Mouse (Mus musculus) hindbrain, embryonic 12.5 days (tissue): ENCODE results near the gene D10Jhu81e. TPM values are rescaled to one million over a fixed set of nuclear protein-coding genes. Genes with fewer than 3 reads are reported as not detected.

ENCODE experiments used
- ATAC-seq: fragments of 200-750 bp; cut with Nextera tagmentation; 2 replicates; pipeline ENCODE4 v1.8.0; 2017; ENCODE audit warnings: moderate TSS enrichment; ENCODE audit not compliant: low FRiP score
- H3K27ac ChIP-seq: fragments of 300-500 bp; sonication (generic); 2 replicates; pipeline ENCODE4 v1.5.1; 2016; ENCODE audit warnings: mild to moderate bottlenecking
- H3K27me3 ChIP-seq: fragments of 300-500 bp; sonication (generic); 2 replicates; pipeline ENCODE4 v1.6.1; 2016; ENCODE audit warnings: mild to moderate bottlenecking
- H3K36me3 ChIP-seq: fragments of 300-500 bp; sonication (generic); 2 replicates; pipeline ENCODE4 v1.6.1; 2016; ENCODE audit warnings: mild to moderate bottlenecking
- H3K4me1 ChIP-seq: fragments of 300-500 bp; sonication (generic); 2 replicates; pipeline ENCODE4 v1.6.1; 2016
- H3K4me2 ChIP-seq: fragments of 300-500 bp; sonication (generic); replicated peaks from 2 replicates; pipeline ENCODE4 v1.6.1; 2016; ENCODE audit warnings: mild to moderate bottlenecking
- H3K4me3 ChIP-seq: fragments of 300-500 bp; sonication (generic); 2 replicates; pipeline ENCODE4 v1.5.1; 2016; ENCODE audit warnings: mild to moderate bottlenecking
- H3K9ac ChIP-seq: fragments of 300-500 bp; sonication (generic); 2 replicates; pipeline ENCODE4 v1.6.1; 2016; ENCODE audit warnings: mild to moderate bottlenecking, moderate library complexity
- H3K9me3 ChIP-seq: fragments of 300-500 bp; sonication (generic); replicated peaks from 2 replicates; pipeline ENCODE4 v1.6.1; 2016; ENCODE audit warnings: mild to moderate bottlenecking
- WGBS: fragments of 180-500 bp; shearing (Covaris S2); methylation state at CpG from one replicate; pipeline ENCODE4 v1.1.7; 2016; 5-methylcytosine and 5-hydroxymethylcytosine counted together
- polyA plus RNA-seq: library from polyadenylated mRNA; unstranded; fragments of >200 nt; fragmentation: Nextera tagmentation; extraction: Ambion mirVana; gene quantifications from 2 replicates; pipeline ENCODE4 v1.2.1, GENCODE M21; 2016

Gene D10Jhu81e
- polyA plus RNA-seq, 1 experiment from 2014 or later, result 24.4 TPM

DNA sequence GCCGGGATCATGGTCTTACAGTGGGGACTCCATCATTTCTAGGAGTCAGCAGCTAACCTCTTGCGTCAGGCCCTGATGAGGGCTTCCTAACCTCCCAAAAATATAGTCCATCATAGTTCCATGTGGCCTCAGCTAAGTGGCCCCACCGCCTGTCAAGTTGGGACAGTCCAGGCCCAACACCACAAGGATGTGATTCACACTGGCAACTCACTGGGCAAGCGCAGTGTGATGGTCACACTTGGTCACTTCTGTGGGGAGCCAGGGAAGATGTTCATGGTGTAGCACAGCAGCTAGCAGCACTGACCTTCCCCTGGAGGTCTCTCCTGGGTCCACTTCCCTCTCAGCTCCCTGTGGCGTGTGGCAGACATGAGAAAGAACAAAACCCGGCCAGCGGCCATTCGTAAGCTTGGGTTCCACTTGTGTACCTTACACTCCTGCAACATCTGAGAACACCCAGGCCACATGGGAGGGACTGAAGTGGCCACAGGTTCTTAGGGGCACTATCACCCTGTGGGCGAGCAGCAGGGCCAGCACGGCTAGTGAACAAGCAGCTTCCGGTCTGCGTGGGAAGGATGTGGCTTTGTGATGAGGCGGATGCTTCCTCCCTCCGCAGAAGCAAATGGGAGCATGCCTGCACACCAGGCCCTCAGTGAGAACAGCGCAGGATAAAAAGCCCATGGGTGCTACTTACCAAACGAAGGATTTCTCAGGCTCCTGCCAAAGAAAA lies 9.1 kb downstream of the D10Jhu81e start:
- 86% methylated on average over 16 of the region's 16 CpGs for WGBS
- Histone ChIP-seq H3K4me2 (no peak overlapping the region), H3K4me1 (peaks cover 8% of the 10 kb centered on the region), H3K36me3 (peaks cover 36% of the 10 kb centered on the region), H3K27ac (no peak overlapping the region), H3K9me3 (no peaks in the 10 kb centered on the region), H3K27me3 (no peaks in the 10 kb centered on the region), H3K9ac (no peak overlapping the region), H3K4me3 (no peak overlapping the region)
- peak; percentile 13; the same call in 1 of the 2 replicates for ATAC-seq

DNA sequence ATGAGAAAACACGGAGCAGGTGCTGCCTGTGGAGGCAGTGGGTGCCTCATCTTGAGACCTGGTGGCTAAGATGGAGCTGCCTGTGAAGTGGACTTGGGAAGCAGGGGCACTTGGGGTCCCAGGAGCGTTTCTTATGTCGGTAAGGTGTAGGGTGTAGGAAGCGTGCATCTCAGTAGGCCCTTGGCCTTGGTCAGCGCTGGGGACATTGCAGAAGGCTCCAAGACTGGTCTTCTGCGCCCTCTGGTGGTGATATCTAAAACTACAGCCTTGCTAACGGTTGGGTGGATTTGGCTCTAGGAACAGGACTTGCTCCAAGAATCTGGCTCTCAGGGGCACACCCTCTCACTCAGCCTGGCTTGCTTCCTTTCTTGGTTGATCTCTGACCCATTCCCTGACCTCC lies 9.7 kb downstream of the D10Jhu81e start:
- 2% methylated on average over 7 of the region's 7 CpGs for WGBS
- H3K27ac ChIP-seq, result no peak overlapping the region
- H3K4me2 ChIP-seq, result peak overlapping the region; percentile 32
- H3K9me3 ChIP-seq, result no peaks in the 10 kb centered on the region
- ATAC-seq, result peak; percentile 74
- H3K9ac ChIP-seq, result 0 out of 2 replicates have a peak overlapping the region, but pooled peaks have one; percentile 18
- H3K4me3 ChIP-seq, result no peak overlapping the region
- no peaks in the 10 kb centered on the region for H3K27me3 ChIP-seq
- peaks cover 8% of the 10 kb centered on the region for H3K4me1 ChIP-seq
- H3K36me3 ChIP-seq, result peaks cover 31% of the 10 kb centered on the region

DNA sequence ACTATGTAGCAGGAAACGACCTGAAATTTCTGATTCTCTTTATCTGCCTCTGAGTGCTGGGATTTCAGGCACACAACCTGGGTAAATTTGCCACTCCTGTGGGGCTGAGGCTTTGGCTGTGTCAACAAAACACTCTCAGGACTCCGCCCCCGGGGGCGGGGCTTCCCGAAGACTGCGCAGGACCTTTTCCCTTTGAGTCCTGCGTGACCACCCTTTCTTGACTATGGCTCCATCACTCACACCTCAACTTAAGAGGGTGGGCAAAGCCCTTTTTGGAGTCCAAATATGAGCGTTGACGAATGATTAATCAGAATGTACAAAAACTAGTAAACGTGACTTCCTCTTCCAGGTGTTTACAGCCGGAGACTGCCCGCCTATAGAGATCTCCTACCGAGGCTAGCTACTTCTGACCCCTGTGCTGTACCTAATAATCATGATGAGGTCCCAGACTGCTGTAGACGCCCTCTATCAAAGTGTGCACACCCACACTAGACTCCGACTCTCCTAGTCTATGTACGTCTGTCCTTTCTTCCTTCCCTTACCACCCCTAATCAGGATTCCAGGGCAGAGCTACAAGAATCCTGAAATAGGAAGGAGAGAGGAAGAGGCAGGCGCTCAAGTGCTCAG lies 10.2 kb downstream of the D10Jhu81e start:
- Histone ChIP-seq H3K4me3 (no peak overlapping the region), H3K36me3 (peaks cover 25% of the 10 kb centered on the region), H3K27me3 (no peaks in the 10 kb centered on the region), H3K4me2 (peak overlapping the region; percentile 32), H3K9ac (0 out of 2 replicates have a peak overlapping the region, but pooled peaks have one; percentile 18), H3K9me3 (no peaks in the 10 kb centered on the region), H3K4me1 (peaks cover 8% of the 10 kb centered on the region), H3K27ac (no peak overlapping the region)
- peak; percentile 44 for ATAC-seq
- WGBS, result 16% methylated on average over 17 of the region's 17 CpGs

DNA sequence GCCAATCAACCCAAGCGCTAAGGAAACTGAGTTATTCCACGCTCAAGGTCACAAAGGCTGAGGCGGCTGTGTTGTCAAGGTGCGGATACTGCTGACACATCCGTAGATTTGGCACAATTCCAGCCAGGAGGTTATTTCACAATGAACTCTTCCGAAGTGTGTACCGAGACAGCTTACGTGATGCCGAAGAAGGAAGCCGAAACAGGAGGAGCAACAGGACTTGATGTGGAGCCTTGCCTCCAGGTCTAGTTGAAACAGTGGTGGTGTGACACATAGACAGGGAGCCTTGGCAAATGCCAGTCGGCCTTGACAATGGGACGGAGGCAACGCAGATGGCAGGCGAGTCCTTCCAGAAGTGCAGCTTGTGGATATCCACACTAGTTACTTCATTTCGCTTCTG lies 11.5 kb downstream of the D10Jhu81e start:
- H3K4me2 ChIP-seq, result no peak overlapping the region
- H3K4me1 ChIP-seq, result peaks cover 8% of the 10 kb centered on the region
- no peak overlapping the region for H3K27ac ChIP-seq
- H3K9ac ChIP-seq, result no peak overlapping the region
- H3K27me3 ChIP-seq, result no peaks in the 10 kb centered on the region
- no peaks in the 10 kb centered on the region for H3K9me3 ChIP-seq
- no peak overlapping the region for H3K4me3 ChIP-seq
- WGBS, result 90% methylated on average over 15 of the region's 15 CpGs
- peaks cover 16% of the 10 kb centered on the region for H3K36me3 ChIP-seq
- ATAC-seq, result no peak

DNA sequence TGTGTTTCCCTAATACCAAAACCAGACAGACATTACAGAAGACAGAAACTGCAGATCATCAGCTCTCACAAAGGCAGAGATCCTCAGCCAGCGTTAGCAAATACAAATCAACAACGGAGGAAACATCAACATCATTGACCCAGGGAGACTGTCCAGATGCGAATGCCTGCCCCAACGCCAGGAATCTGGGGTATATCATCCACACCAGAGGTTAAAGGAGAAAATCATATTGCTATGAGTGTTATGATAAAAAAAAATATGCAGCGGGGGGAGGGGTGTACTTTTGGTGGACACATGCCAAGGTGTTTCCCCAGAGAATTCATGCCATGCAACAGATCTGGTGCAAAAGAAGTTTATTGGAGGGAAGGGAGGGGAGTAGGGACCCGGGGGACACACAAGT lies 12.7 kb downstream of the D10Jhu81e start:
- Histone ChIP-seq H3K4me1 (peaks cover 8% of the 10 kb centered on the region), H3K9me3 (no peaks in the 10 kb centered on the region), H3K27ac (no peak overlapping the region), H3K4me2 (no peak overlapping the region), H3K9ac (no peak overlapping the region), H3K36me3 (0 out of 2 replicates have a peak, but pooled peaks cover 5% of the 10 kb centered on the region), H3K27me3 (no peaks in the 10 kb centered on the region), H3K4me3 (no peak overlapping the region)
- 85% methylated on average over 6 of the region's 6 CpGs for WGBS
- no peak for ATAC-seq

DNA sequence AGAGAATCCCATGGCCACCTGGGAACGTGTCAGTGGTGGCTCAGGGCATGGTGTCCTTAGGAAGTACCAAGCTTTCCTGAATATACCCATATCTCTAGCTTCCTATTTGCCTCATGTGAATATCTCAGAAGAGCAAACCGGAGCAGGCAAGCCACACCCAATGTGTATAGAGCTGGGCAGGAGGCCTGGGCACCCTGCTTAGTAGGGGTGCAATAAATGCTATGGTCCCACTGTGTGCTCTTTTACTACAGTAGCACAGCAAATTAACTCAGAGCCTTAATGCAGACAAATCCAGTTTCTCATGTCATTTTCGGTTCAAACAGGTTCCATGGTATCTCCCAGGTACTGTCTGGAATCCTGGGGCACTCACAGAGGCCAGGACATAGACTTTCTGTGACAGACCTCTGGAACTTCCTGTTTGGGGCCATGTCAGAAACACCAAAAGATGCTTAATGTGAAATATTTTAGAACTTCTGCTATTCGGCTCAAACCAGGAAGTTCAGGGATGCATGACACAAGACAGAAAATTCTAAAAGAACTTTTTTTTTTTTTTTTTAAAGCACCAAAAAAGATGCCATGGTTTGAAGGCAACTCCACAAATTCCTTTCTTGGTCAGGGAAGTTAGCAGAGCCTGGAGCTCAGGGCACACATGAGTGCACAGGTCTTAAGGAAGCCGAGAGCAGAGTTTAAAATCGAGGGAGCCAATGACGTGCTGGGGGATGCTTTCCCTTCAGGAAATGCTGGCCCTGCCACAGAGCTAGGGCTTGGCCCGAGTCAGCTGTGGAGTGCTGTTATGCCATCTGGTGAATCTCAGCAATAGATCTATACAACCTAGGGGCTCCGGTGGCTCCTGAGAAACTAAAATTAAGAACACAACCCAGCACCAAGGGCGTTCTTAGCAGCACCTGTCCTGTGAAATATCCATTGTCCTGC lies 20.5 kb downstream of the D10Jhu81e start:
- Histone ChIP-seq H3K27ac (no peak overlapping the region), H3K4me3 (no peak overlapping the region), H3K4me2 (no peak overlapping the region), H3K4me1 (no peaks in the 10 kb centered on the region), H3K27me3 (no peaks in the 10 kb centered on the region; the same call in 1 of the 2 replicates), H3K9me3 (no peaks in the 10 kb centered on the region), H3K9ac (no peak overlapping the region), H3K36me3 (no peaks in the 10 kb centered on the region)
- 72% methylated on average over 10 of the region's 10 CpGs for WGBS
- no peak for ATAC-seq

DNA sequence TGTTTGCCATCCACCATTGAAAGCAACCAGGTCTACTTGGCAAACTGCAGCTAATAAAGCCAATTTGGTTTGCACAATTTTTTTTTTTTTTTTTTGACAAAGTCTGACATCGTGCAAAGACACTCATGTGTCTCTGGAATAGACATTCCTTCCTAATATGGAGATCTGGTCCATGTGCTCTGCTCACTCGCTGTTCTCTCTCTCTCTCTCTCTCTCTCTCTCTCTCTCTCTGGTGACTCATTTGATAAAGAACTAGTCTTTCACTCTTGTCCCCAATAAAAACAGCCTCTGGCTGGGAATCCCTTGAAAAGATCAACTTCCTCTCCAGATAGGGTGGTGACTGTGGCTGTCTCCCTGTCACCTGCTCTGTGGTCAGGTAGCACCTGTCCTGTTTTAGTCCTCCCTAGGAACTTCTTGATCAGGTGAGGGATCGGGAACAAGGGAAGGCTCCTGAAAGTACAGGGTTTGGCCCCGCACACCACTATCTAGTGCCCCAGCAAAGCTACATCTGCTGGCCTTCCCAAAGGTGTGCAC lies 21.6 kb downstream of the D10Jhu81e start:
- Histone ChIP-seq H3K36me3 (no peaks in the 10 kb centered on the region), H3K27ac (no peak overlapping the region), H3K27me3 (no peaks in the 10 kb centered on the region; the same call in 1 of the 2 replicates), H3K4me1 (no peaks in the 10 kb centered on the region), H3K9ac (no peak overlapping the region), H3K4me3 (no peak overlapping the region), H3K4me2 (no peak overlapping the region), H3K9me3 (no peaks in the 10 kb centered on the region)
- no peak for ATAC-seq
- 85% methylated on average over 4 of the region's 4 CpGs for WGBS

DNA sequence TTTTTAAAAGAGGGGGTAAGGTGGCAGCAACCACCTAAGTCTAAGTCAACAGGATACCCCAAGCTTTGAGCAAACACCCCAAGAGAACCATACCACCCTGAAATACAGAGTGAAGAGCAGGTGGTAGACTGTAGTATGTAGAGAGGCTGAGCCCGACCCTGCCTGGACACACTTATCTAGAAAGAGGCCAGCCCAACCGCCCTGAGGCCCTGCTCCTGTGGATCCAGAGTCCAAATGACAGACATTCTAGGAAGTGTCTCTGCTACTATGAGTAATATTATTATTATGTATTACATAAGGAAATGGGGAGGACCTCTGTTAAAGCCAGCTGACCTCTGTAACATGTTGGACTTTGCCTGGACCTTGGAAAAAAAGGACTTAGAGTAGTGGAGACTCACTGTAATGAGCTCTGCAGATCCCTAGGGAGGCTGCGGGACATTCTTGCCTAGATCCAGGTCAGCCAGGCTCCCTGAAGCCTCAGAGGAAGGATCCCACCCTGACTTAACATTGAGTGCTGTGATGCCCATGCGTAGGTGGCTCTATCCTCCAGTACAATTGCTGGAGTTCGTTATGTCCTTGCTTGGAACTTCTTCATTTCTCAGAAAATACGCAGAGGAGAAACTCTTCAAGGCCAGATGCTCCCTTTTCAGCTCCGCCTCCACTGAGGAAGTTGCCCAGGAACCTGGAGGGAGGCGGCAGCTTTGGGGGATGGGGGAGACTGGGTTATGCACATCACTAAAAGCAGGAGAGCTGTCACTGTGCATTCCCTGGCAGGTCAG lies 25.7 kb downstream of the D10Jhu81e start:
- H3K9ac ChIP-seq, result no peak overlapping the region
- H3K9me3 ChIP-seq, result no peaks in the 10 kb centered on the region
- ATAC-seq, result no peak
- no peak overlapping the region for H3K4me2 ChIP-seq
- no peaks in the 10 kb centered on the region for H3K36me3 ChIP-seq
- no peaks in the 10 kb centered on the region; the same call in 1 of the 2 replicates for H3K27me3 ChIP-seq
- H3K4me3 ChIP-seq, result no peak overlapping the region
- WGBS, result 63% methylated on average over 8 of the region's 8 CpGs
- H3K27ac ChIP-seq, result no peak overlapping the region
- no peaks in the 10 kb centered on the region for H3K4me1 ChIP-seq

DNA sequence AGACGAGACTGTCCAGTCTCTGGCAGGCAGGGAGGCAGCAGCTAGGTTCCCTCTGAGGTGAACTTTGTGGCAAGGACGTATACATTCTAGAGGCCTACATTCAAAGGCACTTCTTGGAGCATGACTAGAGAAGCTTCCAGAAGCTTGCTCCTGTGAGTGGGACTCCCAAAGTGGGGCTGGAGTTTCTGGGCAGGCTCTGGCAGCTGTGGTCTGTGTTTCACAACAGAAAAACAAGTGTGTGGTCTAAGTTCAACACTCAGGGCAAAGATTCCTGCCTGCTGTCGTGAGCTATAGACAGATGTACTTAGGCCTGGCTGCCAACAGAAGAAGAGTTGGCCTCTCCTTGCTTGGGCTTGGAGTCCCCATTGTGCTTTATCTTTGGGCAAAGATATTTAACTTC lies 28.7 kb downstream of the D10Jhu81e start:
- ATAC-seq, result no peak
- Histone ChIP-seq H3K4me1 (no peaks in the 10 kb centered on the region), H3K9me3 (no peaks in the 10 kb centered on the region), H3K27ac (no peak overlapping the region), H3K9ac (no peak overlapping the region), H3K36me3 (no peaks in the 10 kb centered on the region), H3K4me3 (no peak overlapping the region), H3K4me2 (no peak overlapping the region), H3K27me3 (no peaks in the 10 kb centered on the region)
- WGBS, result 86% methylated on average over 3 of the region's 3 CpGs

DNA sequence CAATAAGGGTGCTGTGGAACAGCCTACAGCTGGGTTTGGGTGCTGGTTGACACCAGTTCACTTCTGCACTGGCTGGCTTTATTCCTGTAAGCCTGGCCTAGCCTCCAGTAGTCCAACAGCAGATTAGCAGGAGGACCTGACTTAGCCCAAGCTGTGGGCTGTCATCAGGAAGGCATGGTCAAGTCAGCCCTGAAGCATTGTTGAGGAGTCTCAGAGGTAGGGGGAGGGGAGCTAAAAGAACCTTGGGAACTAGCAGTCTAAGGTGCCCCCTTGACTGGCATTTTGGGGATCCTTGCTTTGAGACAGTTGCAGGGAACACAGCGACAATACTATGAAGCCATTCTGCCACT lies 29.4 kb downstream of the D10Jhu81e start:
- no peak for ATAC-seq
- Histone ChIP-seq H3K9me3 (no peaks in the 10 kb centered on the region), H3K27ac (no peak overlapping the region), H3K27me3 (no peaks in the 10 kb centered on the region), H3K4me2 (no peak overlapping the region), H3K9ac (no peak overlapping the region), H3K4me1 (peaks cover 4% of the 10 kb centered on the region), H3K36me3 (no peaks in the 10 kb centered on the region), H3K4me3 (no peak overlapping the region)
- WGBS, result 83% methylated on average over 1 of the region's 1 CpGs

DNA sequence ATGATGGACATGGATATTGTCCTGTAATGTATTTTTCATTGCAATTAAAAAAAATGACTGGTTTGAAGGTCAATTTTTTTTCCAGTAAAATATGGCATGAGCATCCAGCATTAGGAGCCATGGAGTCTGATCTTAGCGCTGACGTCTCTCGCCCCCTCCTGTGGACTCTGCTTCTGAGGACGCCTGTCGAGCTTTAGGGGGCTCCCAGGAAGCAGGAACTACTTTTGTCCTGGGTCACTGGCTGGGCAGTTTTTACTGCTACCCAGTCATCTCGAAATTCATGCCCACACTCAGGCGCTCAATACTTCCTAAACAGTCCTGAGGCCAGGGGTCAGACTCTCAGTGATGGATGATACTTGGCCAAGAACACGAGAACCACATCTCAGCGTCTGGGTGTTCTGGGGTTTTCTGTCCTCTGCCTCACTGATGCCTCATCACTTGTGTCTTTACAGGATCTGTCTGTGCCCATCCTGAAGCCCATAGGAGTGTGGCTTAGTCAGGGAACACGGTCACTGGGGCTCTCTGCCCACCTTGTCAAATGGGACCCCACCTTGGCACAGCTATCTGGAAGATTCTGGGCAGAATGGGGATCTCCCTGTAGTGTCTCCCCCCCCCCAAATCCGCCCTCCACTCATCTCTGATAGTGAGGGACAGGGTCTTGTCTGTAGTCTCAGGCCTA lies 29.9 kb downstream of the D10Jhu81e start:
- no peak for ATAC-seq
- Histone ChIP-seq H3K4me1 (peaks cover 9% of the 10 kb centered on the region), H3K9ac (no peak overlapping the region), H3K9me3 (no peaks in the 10 kb centered on the region), H3K4me3 (no peak overlapping the region), H3K36me3 (no peaks in the 10 kb centered on the region), H3K4me2 (no peak overlapping the region), H3K27ac (no peak overlapping the region), H3K27me3 (no peaks in the 10 kb centered on the region)
- 73% methylated on average over 11 of the region's 11 CpGs for WGBS
